Mouse (Mus musculus): ENCODE measurements around the gene Coro1c.
A peak's percentile ranks its signal among the peaks of the same experiment; 100 is the strongest.

Gene Coro1c

GRCm38 (mm10) chr5:113929526-113929925 is 21.0 kb upstream of the Coro1c start:
- DNase-seq (ENCODE audit: low spot score in 2 of 2) = no peak

DNA sequence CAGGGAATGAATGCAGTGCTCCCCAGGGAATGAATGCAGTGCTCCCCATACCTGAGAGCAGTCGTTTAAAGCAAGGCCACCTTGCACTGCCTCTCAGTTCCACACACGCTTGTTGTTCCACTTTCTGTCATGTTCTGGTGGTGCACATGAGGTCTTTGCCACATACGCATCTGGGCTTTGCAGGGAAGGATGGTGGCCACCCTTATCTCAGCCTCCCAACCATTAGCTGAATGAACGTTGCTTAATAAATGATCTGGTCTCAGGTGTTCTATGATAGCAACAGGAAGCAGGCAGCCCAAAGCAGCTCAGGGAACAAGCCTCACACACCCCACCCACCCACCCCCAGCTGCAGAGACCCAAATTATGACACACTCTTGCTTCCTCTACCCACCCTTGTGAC is 16.1 kb upstream of the Coro1c start:
- no peak for DNase-seq (ENCODE audit: low spot score in 2 of 2)

DNA sequence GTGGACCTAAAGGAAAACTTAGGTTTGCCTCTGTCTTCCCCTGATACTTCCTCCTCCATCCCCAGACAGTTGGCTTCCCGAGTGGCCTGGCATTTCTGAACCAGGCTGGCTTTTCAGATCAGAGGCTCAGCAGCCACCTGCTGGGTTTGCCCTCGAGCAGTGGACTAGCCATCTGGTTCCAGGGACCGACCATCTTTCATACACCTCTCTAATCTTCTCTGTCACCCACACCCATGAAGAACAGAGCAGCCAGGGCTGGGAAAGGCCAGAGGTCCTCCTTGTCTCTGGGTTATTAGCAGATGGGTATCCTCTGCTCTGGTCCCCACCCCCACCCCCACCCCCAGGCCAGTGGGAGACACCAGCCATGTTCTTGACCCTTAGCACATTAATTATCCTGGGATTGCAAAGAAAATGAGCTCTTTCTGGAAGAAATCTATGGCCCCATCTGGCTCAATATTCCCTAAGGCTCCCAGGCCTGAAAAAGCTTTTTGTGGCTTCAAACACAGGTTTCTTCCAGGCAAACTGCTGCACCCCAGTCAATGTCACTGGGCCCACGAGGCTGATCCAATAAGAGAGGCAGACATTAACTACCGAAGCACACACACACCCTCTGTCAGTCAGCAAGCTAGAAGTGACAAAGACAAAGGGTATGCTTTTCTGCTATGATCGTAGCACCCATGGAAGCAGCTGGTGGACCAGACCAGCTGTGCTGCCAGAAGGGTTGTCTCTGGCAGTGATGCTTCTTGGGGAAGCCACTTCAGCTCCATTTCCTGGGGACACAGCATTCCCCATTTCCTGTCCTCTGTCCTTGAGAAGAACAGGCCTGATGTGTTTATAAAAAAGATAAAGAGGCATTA is 13.0 kb upstream of the Coro1c start:
- no peak for DNase-seq (ENCODE audit: low spot score in 2 of 2)

DNA sequence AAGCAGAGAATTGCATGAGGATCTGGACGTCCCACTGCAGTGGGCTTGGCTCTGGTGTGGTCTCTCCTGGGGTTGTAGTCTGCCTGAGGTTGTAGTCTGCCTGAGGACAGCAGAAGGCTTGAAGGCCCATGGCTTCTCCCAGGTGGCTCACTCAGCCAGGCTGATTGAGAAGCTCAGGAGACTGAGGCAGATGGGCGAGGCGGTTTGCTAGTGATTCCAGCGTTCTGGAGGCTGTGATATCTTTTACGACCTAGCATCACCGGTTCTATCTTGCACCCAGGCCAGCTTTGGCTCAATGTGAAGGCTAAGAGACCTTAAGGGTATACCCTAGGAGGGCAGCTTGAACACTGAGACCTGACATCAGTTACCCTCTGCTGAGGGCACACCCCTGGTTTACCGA is 10.5 kb upstream of the Coro1c start:
- DNase-seq (ENCODE audit: low spot score in 2 of 2) = no peak

DNA sequence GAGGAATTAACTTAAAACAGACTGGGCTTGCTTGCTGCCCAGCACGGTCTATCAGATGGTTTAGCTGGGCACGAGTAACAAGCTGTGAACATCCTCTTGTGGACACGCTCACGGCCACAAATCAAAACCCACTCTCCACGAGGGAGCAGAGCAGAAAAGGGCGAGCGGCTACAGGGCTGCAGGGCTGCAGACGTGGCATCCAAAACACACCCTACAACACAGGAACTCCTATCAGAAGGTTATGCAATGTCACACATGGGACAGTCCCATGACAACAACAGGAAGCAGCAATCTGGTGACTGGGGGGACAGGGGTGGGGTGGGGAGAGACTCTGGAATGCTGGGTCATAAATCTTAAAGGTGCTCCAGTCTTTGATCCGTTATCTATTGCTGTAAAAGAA is 10.1 kb upstream of the Coro1c start:
- no peak for DNase-seq (ENCODE audit: low spot score in 2 of 2)

- DNase-seq (ENCODE audit: low spot score in 2 of 2) = no peak
Observed at GRCm38 (mm10) chr5:113910705-113911104, 2.1 kb upstream of the Coro1c start.

DNA sequence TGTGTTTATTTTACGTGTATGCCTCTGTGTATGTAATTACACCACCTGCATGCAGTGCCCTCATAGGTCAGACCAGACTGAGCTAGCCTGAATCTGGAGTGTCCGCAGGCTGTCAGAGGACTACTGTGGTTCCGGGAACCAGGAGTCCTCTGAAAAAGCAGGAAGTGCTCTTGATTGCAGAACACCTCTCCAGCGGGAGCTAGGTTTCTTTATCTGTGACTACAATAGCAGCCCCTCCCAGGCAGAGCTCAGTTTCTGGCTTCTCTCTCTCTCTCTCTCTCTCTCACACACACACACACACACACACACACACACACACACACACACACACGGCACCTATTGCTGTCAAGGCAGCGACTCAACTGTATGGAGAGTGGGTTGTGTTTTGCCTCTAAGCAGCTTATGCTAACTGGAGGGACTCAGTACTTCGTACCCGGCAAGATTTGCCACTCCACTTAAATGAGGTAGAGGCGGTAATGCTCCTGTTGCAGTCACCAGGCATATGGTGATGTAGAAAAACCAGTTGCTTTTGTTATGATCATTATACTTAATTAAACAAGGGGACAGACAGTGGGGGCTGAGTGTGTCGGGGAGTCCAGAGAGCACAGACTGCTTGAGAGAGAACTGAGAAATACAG is 1.6 kb upstream of the Coro1c start:
- no peak for DNase-seq (ENCODE audit: low spot score in 2 of 2)

- peak; percentile 48 to 54 for DNase-seq (ENCODE audit: low spot score in 2 of 2)
Observed at GRCm38 (mm10) chr5:113907786-113908567, 581 bp downstream of the Coro1c start.

DNA sequence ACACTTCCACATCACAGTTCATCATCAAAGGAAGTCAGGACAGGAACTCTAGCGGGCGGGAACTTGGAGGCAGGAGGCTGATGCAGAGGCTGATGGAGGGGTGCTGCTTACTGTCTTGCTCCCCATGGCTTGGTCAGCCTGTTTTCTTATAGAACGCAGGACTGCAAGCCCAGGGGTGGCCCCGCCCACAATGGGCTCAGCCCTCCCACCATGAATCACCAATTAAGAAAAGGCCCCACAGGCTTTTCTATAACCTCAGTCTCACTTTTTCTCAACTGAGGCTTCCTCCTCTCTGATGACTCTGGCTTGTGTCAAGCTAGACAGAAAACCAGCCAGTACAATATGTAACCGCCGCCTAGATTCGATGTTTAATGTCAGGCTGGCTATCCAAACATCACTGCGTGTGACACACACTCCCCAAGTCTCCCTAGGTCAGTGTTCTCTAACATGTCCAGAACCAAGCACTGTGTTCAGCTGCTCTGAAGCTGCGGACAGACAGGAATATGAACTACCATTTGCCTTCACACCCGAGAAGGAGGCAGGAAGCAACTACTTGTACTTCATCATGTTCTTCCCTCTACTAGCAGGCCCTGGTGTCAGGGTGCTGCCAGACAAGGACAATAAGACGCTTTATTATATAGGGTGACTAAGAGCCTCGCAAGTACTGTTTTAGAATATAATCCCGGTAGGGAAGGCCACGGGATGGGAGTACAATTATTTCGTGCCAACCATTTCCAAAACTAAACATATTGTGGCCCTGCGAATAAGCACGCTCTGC is 1.4 kb downstream of the Coro1c start:
- DNase-seq (ENCODE audit: low spot score in 2 of 2) = no peak

DNA sequence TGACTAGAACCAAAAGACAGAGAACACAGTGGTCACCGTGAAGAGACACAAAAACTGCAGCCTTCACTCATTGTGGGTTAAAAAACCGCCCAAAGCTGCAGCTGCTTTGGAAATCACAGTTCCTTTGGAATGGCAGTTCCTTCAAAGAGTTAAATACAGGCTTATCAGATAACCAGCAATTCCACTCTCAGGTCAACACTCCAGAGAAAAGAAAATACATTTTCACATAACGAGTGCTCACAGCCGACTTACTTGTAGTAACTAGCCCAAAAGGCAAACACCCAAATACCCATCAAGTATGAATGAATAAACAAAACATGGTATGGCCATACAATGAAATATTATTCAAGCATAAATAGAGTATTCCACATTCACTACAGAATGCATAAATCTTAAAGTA is 3.6 kb downstream of the Coro1c start:
- no peak for DNase-seq (ENCODE audit: low spot score in 2 of 2)

GRCm38 (mm10) chr5:113902983-113903382 is 5.6 kb downstream of the Coro1c start:
- no peak for DNase-seq (ENCODE audit: low spot score in 2 of 2)

DNA sequence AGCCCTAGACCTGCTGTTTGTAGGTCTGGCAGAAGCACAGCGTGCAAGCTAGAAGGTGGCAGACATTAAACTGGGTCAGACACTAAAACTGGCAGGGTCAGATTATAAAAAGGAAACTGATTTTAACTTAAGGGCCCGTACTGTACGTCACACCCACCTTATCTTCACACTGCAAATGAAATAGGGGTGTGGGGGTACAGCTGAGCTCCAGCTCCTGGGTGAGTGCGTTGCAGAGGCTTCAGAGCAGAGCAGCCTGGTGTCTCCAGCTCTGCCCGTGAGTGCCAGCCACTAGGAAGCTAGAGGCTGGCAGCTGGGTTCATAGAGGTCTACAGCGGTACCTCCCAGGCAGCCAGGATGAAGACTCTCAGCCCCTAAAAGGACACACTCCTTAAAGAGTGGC is 6.5 kb downstream of the Coro1c start:
- no peak for DNase-seq (ENCODE audit: low spot score in 2 of 2)

- no peak for DNase-seq (ENCODE audit: low spot score in 2 of 2)
Observed at GRCm38 (mm10) chr5:113901074-113901571, 7.4 kb downstream of the Coro1c start.

DNA sequence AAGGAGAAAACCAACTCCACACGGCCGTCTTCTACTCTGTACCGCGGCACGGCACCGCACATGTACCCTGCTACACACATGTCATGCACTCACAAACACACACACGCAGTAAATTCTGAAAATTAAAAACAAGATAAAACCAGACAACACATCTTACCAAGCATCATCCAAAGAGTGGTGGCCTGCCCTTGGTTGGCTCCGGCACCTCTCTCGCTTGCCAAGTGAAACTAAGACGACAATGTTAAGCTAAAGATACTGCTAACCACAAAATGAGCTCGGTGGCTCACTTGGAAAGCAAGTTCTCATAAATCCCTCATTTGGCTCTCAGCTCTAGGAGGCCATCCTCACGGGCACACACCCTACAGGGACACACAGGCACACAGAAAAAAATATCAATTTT is 9.0 kb downstream of the Coro1c start:
- DNase-seq (ENCODE audit: low spot score in 2 of 2) = no peak

DNA sequence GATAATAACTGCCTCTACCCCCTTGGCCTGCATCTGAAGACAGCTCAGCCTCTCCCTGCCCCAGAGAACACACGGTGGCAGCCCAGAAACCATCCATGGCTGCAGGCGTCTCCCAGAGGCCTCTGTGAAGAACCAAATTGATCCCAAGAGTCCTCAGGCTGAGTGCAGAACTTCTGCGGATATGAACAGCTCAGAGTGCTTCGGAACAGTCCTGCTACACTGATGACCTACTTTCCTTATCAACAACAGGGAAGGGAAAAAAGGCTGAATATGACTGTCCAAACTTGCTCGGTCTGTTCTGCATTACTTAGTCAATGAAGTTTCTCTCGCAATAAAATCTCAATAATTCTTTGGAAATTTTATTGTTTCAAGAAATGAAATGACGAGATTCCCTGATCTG is 16.6 kb downstream of the Coro1c start:
- DNase-seq (ENCODE audit: low spot score in 2 of 2) = no peak

DNA sequence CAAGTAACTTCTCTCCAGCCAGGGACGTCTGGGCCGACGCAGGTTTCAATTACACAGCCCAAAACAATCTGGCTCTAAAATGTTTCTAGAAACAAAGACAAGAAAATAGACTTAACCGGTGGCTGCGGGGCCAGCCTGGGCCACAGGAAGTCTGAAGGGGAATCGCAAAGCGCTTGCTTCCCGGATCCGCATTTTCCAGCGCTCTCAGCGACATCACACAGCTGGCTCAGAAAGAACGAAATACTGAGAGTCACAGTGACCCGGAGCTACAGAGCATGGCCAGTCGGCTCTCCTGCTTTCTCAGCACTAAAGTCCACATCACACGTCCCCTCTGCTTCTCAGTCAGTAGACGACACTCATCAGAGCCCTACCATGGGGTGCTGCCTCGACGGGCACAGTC is 17.7 kb downstream of the Coro1c start:
- no peak for DNase-seq (ENCODE audit: low spot score in 2 of 2)

DNA sequence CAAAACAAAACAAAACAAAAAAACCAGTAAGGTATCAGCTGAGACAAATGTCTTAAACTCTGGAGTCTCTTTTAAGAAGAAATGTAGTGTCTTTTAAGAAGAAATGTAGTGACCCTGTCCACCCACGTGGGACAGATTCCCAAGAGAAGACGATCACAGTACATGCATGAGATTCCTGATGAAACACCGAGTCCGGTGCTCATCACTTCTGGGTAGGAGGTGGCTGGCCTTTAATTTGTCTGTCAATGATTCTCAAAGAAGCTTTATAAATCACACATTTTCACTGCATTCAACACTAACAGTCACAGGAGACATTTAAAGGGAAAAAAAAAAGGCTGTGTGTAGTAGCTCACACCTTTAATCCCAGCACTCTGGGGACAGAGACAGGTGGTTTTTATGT is 18.6 kb downstream of the Coro1c start:
- DNase-seq (ENCODE audit: low spot score in 2 of 2) = no peak

- no peak for DNase-seq (ENCODE audit: low spot score in 2 of 2)
Observed at GRCm38 (mm10) chr5:113889181-113889906, 19.2 kb downstream of the Coro1c start.

GRCm38 (mm10) chr5:113888186-113888795 is 20.3 kb downstream of the Coro1c start:
- DNase-seq (ENCODE audit: low spot score in 2 of 2) = no peak

DNA sequence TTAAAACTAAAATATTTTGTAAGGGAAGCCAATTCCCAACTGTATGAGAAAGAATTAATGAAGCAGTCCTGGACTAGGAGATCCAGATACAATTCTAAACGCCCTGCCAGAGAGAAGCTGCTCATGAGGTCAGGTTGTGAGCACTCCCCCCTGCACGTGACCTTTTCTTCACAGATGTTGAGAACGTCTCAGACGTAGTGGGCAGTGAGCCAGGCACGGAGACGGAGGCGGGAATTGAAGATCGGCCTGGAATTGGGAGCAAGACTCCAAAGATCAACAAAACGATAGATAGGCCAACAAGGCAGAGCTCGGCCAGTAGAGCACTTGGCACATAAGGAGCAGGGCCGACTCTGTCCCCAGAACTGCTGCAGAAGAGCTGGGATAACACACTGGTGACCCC is 21.4 kb downstream of the Coro1c start:
- no peak for DNase-seq (ENCODE audit: low spot score in 2 of 2)

DNA sequence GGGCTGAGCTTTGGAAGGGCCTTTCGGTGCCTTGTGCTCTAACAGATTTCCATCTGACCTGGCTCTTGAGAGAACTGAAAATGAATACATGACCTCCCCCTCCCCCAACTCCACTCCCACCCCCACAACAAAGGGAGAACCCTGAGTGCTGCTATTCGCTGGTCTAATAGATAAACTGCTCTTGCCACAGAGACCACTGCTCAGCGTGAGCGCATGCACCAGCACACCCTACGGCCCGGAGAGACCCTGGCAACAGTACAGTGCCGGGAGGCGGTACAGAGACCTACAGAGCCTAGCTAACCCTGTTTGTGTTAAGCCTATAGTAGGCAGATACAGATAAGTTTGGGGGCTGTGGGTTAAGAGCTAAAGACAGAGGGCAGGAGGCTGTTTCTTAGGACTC is 22.9 kb downstream of the Coro1c start:
- DNase-seq (ENCODE audit: low spot score in 2 of 2) = no peak

Data from frontal cortex, postnatal 10 days (tissue).